Mouse (Mus musculus) heart, adult 2 months (tissue): ENCODE data around the gene Dcaf11.

Experiments used
- CTCF ChIP-seq: fragments of 200-600 bp; IDR thresholded peaks from 2 replicates; pipeline ENCODE4 v1.8.1; 2022; ENCODE audit warnings: antibody characterized with exemption, mild to moderate bottlenecking, moderate library complexity
- POLR2A ChIP-seq: fragments of 200-500 bp; IDR thresholded peaks from 2 replicates; pipeline ENCODE4 v1.6.1; 2011; ENCODE audit warnings: mild to moderate bottlenecking, low read depth, low read length, control low read depth; ENCODE audit not compliant: insufficient read depth

- TF ChIP-seq CTCF (no peak), POLR2A (no peak)
Observed at GRCm38 (mm10) chr14:55614565-55615178, 54.9 kb downstream of the Dcaf11 start.
